Comparison of ENCODE assay signal across 7 mouse cellular contexts in the genomic region with DNA sequence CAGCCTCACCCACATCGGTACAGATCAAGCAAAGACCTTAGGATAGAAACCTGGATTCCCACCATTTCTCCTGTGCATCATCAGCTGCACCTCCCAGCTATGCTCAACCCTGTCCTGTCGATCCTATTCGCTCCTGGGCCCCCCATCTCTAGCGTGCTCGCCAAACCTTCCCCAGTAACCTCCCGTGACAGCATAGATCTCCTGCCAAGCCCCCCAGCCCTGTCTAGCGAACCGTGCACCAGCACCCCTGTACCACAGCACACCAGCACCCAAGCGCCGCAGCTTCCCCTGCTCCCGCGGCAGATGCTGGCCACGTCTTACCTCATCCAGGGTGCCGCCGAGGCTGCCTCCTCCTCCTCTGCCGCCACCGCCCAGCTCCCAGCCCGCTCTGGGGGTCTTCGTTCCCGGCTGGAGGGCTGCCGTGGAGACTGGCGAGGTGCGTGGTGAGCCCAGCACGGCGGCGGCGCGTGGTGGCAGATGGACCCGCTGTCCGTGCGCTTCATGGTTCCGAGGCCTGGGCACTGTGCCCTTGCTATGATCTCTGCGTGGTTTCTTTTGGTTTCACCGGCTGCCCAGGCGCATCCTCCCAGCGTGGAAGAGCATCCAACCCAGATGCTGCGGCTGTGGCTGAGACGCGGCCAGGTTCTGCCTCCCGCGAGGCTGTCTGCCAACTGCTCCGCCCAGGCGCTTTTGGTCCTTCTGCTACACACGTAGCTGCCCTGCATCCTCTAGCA. TPM values are rescaled to one million over a fixed set of nuclear protein-coding genes. Genes with fewer than 3 reads are reported as not detected.
DNase-seq lines count a peak whose midpoint lies in the region; ATAC-seq and TF ChIP-seq lines count a peak whose summit lies in the region.

A gene (minus strand): TSS at position 540 of the 734 bp plus-strand sequence.

- ATAC-seq in granulocyte monocyte progenitor cell, adult 5-6 weeks (replicated peaks; ENCODE audit: poor library complexity, severe bottlenecking): peak; percentile 56
- no peak for ATAC-seq in liver, postnatal 0 days
- ATAC-seq in stomach, embryonic 14.5 days (ENCODE audit: insufficient number of reproducible peaks, insufficient read depth, low FRiP score, low read depth): no peak

- H3K4me1 ChIP-seq in liver, postnatal 0 days (ENCODE audit: insufficient read depth): peaks cover 4% of the 10 kb centered on the region; the same call in 1 of the 2 replicates
- H3K4me1 ChIP-seq in stomach, embryonic 14.5 days (ENCODE audit: control insufficient read depth, insufficient read depth, low read length): 0 out of 2 replicates have a peak, but pooled peaks cover 6% of the 10 kb centered on the region

- no peaks in the 10 kb centered on the region for H3K36me3 ChIP-seq in liver, postnatal 0 days (replicated peaks; ENCODE audit: insufficient read depth, low read length)
- no peaks in the 10 kb centered on the region for H3K36me3 ChIP-seq in stomach, embryonic 14.5 days (ENCODE audit: control insufficient read depth, insufficient read depth, low read length)

- H3K4me2 ChIP-seq in liver, postnatal 0 days (ENCODE audit: low read depth, low read length): peak within 1 kb of the TSS; percentile 47
- peak within 1 kb of the TSS; percentile 69 for H3K4me2 ChIP-seq in stomach, embryonic 14.5 days (replicated peaks; ENCODE audit: low read depth, low read length)

- H3K9me3 ChIP-seq in liver, postnatal 0 days (ENCODE audit: low read length): no peaks in the 10 kb centered on the region
- H3K9me3 ChIP-seq in stomach, embryonic 14.5 days (ENCODE audit: control insufficient read depth, low read depth, low read length): no peaks in the 10 kb centered on the region

- TF ChIP-seq CTCF in liver, postnatal 0 days (IDR thresholded peaks at IDR 0.05; ENCODE audit: low read depth): no peak

- no peak within 1 kb of the TSS for H3K27ac ChIP-seq in liver, postnatal 0 days (ENCODE audit: low read depth)
- H3K27ac ChIP-seq in stomach, embryonic 14.5 days (ENCODE audit: low read length): no peak within 1 kb of the TSS

- H3K27me3 ChIP-seq in liver, postnatal 0 days (ENCODE audit: insufficient read depth, low read length): peaks cover 20% of the 10 kb centered on the region
- peaks cover 10% of the 10 kb centered on the region; the same call in 1 of the 2 replicates for H3K27me3 ChIP-seq in stomach, embryonic 14.5 days (ENCODE audit: control insufficient read depth, insufficient read depth, low read length)

- TF ChIP-seq EP300 in liver, postnatal 0 days (IDR thresholded peaks at IDR 0.05; ENCODE audit: low read depth): no peak

- peak within 1 kb of the TSS; percentile 36 for H3K4me3 ChIP-seq in liver, postnatal 0 days (ENCODE audit: low read depth, low read length)
- H3K4me3 ChIP-seq in stomach, embryonic 14.5 days (ENCODE audit: low read depth, low read length): peak within 1 kb of the TSS; percentile 37

- DNase-seq in ES-CJ7 (ENCODE audit: low read depth, low spot score): peak; percentile 24
- peak; percentile 43 for DNase-seq in ZHBTc4 (ENCODE audit: low read depth, low spot score)
- DNase-seq in embryo, embryonic 9.5 days (ENCODE audit: extremely low spot score): peak; percentile 34
- peak; percentile 71 for DNase-seq in layer of hippocampus, adult 11-12 months (ENCODE audit: low spot score)
- DNase-seq in liver, postnatal 0 days: no peak

- 3% methylated on average over 41 of the region's 44 CpGs for WGBS in liver, postnatal 0 days (ENCODE audit: insufficient replicate concordance)
- 2% methylated on average over 44 of the region's 44 CpGs for WGBS in stomach, embryonic 14.5 days

- no peak within 1 kb of the TSS for H3K9ac ChIP-seq in liver, postnatal 0 days (replicated peaks)
- 0 out of 2 replicates have a peak within 1 kb of the TSS, but pooled peaks have one; percentile 21 for H3K9ac ChIP-seq in stomach, embryonic 14.5 days (replicated peaks; ENCODE audit: low read depth, low read length)

RNA-seq across cellular contexts. Expression of the gene that starts here (rescaled TPM):
- 5.0 and 8.1 TPM in 2 replicates for total RNA-seq in granulocyte monocyte progenitor cell, adult 5-6 weeks (2014; fragmentation: Nextera tagmentation)
- total RNA-seq in granulocyte monocyte progenitor cell, adult 5-6 weeks (2017): 7.5 and 9.7 TPM in 2 replicates
- polyA plus RNA-seq in liver, postnatal 0 days (2015; fragmentation: Nextera tagmentation; extraction: Ambion mirVana): 8.1 and 8.5 TPM in 2 replicates
- polyA plus RNA-seq in stomach, embryonic 14.5 days (2014; fragmentation: Nextera tagmentation; extraction: Ambion mirVana): 27.1 and 29.5 TPM in 2 replicates
